Mouse (Mus musculus) forebrain, embryonic 14.5 days (tissue): ENCODE measurements at regions not wholly inside any gene's neighbourhood (a gene's known extent, or its start where the extent isn't known, plus 50 kb on each side); places are given as distances from the start of the nearest gene placed in this dataset.

ENCODE experiments used
- ATAC-seq: fragments of 200-750 bp; cut with Nextera tagmentation; 2 replicates; pipeline ENCODE4 v1.8.0; 2017; ENCODE audit warnings: mild to moderate bottlenecking, moderate library complexity
- DNase-seq: peaks from one replicate; pipeline ENCODE4 v3.0.0-alpha.2; 2015; ENCODE audit warnings: low spot score
- H3K27ac ChIP-seq: fragments of 300-500 bp; sonication (generic); 2 replicates; pipeline ENCODE4 v1.5.1; 2014; ENCODE audit warnings: low read depth, mild to moderate bottlenecking, control low read depth, low read length, moderate library complexity
- H3K27me3 ChIP-seq: fragments of 300-500 bp; sonication (generic); replicated peaks from 2 replicates; pipeline ENCODE4 v1.6.1; 2014; ENCODE audit warnings: low read length, control low read depth, mixed read lengths; ENCODE audit not compliant: control insufficient read depth, insufficient read depth
- H3K36me3 ChIP-seq: fragments of 300-500 bp; sonication (generic); 2 replicates; pipeline ENCODE4 v1.6.1; 2014; ENCODE audit warnings: low read length, control low read depth; ENCODE audit not compliant: control insufficient read depth, insufficient read depth
- H3K4me1 ChIP-seq: fragments of 300-500 bp; sonication (generic); 2 replicates; pipeline ENCODE4 v1.6.1; 2014; ENCODE audit warnings: antibody characterized with exemption, low read length, control low read depth; ENCODE audit not compliant: control insufficient read depth, insufficient read depth
- H3K4me2 ChIP-seq: fragments of 300-500 bp; sonication (generic); 2 replicates; pipeline ENCODE4 v1.6.1; 2014; ENCODE audit warnings: mild to moderate bottlenecking, control low read depth, low read length
- H3K4me3 ChIP-seq: fragments of 300-500 bp; sonication (generic); 2 replicates; pipeline ENCODE4 v1.5.1; 2014; ENCODE audit warnings: low read depth, low read length, control low read depth
- H3K9ac ChIP-seq: fragments of 300-500 bp; sonication (generic); 2 replicates; pipeline ENCODE4 v1.6.1; 2014; ENCODE audit warnings: mild to moderate bottlenecking, low read length, control low read depth, moderate library complexity
- H3K9me3 ChIP-seq: fragments of 300-500 bp; sonication (generic); replicated peaks from 2 replicates; pipeline ENCODE4 v1.6.1; 2016; ENCODE audit warnings: low read length, control low read depth, mixed read lengths; ENCODE audit not compliant: control insufficient read depth
- WGBS: fragments of 180-500 bp; shearing (Covaris S2); extraction: QIAGEN DNeasy Blood & Tissue Kit; methylation state at CpG from one replicate; pipeline ENCODE4 v1.1.7; 2014; 5-methylcytosine and 5-hydroxymethylcytosine counted together

DNA sequence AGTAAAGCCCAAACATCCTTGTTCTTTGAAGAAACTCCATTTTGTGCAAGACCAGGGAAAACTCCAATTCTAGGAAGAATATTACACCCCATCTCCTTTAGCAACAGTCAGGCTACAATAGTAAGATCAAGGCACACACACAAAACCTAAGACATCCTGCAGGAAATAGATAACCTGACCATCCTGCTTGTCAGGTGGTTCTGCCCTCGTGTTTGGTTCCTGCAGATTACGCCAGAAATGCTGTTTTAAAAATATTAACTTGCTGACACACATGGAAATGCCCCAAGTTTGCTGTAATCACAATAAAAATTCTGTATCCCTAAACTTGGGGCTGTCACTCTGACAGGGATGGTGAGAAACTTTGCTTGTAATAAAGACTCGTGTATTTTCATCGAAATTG is 251.6 kb downstream of the Kcnj3 start:
- WGBS: 88% methylated on average over 4 of the region's 4 CpGs
- no peak for DNase-seq

DNA sequence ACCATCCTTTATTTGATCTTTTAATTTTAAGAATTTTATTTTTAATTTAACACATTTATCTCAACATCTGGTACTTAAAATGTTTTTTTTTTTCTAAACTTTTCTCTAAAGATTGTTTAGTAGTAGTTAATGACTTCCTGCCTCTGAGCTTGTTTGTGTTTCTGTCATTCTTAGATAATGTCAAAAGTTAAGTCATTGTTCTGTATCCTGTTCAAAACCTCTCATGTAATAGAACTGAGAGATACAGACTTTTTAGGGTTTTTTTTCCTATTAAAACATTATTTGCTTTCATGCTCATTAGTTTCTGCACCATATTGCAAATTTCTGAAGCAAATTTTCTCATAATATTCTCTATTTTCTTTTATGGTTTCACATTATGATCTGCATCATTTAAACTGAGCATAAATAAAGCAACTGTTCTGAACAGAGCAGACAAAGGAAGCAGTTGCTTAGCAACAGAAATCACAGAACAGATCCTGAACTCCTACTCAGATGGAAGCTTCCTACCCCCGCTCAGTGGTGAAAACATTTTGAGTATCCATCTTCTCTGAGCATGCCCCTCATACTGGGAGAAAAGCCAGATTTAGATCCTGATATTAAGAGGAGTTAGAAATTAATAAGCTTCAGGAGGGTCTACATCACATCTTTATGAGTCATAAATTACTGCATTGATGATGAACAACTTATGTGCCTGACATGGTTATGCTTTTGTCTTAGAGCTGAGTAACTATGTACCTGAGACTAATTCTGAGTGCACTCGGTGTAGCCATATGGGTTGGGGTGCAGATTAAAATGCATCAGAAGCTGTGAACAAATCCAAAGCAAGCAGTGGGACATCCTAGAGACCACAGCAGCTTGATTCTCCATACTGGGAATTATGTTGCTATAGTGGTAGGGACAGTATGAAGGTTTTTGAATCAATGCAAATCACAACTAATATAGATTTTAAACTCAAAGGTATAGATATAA is 257.4 kb downstream of the Kcnj3 start:
- no peak overlapping the region for H3K4me2 ChIP-seq
- WGBS: 29% methylated on average over 2 of the region's 2 CpGs
- no peaks in the 10 kb centered on the region for H3K27me3 ChIP-seq
- no peaks in the 10 kb centered on the region for H3K9me3 ChIP-seq
- H3K36me3 ChIP-seq: no peaks in the 10 kb centered on the region
- ATAC-seq (peak; percentile 89), DNase-seq (peak; percentile 87)
- H3K4me1 ChIP-seq: 0 out of 2 replicates have a peak, but pooled peaks cover 2% of the 10 kb centered on the region
- no peak overlapping the region for H3K4me3 ChIP-seq
- no peak overlapping the region for H3K9ac ChIP-seq
- peak overlapping the region; percentile 27; the same call in 1 of the 2 replicates for H3K27ac ChIP-seq

More for the DNA sequence above, 251.6 kb downstream of the Kcnj3 start:
- Histone ChIP-seq H3K9ac (no peak overlapping the region), H3K4me2 (no peak overlapping the region), H3K4me1 (no peaks in the 10 kb centered on the region), H3K27me3 (no peaks in the 10 kb centered on the region), H3K4me3 (no peak overlapping the region), H3K9me3 (no peaks in the 10 kb centered on the region), H3K36me3 (no peaks in the 10 kb centered on the region), H3K27ac (no peak overlapping the region)
- ATAC-seq: no peak

DNA sequence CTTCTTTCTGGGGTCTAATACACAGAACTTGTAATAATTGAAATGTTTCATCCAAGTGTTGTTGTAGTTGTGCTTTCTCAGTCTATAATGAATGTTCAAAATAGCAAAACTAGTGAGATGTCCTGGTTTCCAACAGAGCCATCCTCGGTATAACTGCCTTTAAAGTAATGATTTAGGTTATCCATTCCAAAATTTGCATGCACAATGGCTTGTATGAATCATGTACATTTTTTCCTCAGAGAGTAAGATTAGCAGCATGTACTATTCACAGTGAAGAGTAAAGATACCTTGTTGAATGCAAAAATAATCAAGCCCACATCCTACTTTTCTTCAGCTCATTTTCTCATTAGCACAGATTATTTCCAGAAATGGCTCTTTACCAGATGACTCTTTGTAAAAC is 263.9 kb downstream of the Kcnj3 start:
- no peak overlapping the region for H3K27ac ChIP-seq
- no peak for DNase-seq
- WGBS: 98% methylated on average over 1 of the region's 1 CpGs

More for the DNA sequence above, 263.9 kb downstream of the Kcnj3 start:
- Histone ChIP-seq H3K27me3 (no peaks in the 10 kb centered on the region), H3K4me2 (no peak overlapping the region), H3K9me3 (no peaks in the 10 kb centered on the region), H3K9ac (no peak overlapping the region), H3K4me3 (no peak overlapping the region), H3K36me3 (no peaks in the 10 kb centered on the region), H3K4me1 (no peaks in the 10 kb centered on the region)
- no peak for ATAC-seq
